Mouse (Mus musculus) heart, embryonic 12.5 days (tissue): ENCODE data around the gene Actr10. TPM values are rescaled to one million over a fixed set of nuclear protein-coding genes. Genes with fewer than 3 reads are reported as not detected.

ENCODE experiments used
- ATAC-seq: fragments of 200-750 bp; cut with Nextera tagmentation; 2 replicates; pipeline ENCODE4 v1.8.0; 2017; ENCODE audit warnings: moderate TSS enrichment, moderate library complexity; ENCODE audit not compliant: insufficient number of reproducible peaks, low FRiP score
- H3K27ac ChIP-seq: fragments of 300-500 bp; sonication (generic); 2 replicates; pipeline ENCODE4 v1.5.1; 2016; ENCODE audit warnings: mild to moderate bottlenecking, moderate library complexity; ENCODE audit not compliant: poor library complexity, severe bottlenecking
- H3K27me3 ChIP-seq: fragments of 300-500 bp; sonication (generic); replicated peaks from 2 replicates; pipeline ENCODE4 v1.6.1; 2016; ENCODE audit warnings: mild to moderate bottlenecking, moderate library complexity
- H3K36me3 ChIP-seq: fragments of 300-500 bp; sonication (generic); 2 replicates; pipeline ENCODE4 v1.6.1; 2016; ENCODE audit warnings: mild to moderate bottlenecking, moderate library complexity
- H3K4me1 ChIP-seq: fragments of 300-500 bp; sonication (generic); replicated peaks from 2 replicates; pipeline ENCODE4 v1.6.1; 2016; ENCODE audit warnings: mild to moderate bottlenecking
- H3K4me2 ChIP-seq: fragments of 300-500 bp; sonication (generic); 2 replicates; pipeline ENCODE4 v1.6.1; 2016; ENCODE audit warnings: mild to moderate bottlenecking, moderate library complexity
- H3K4me3 ChIP-seq: fragments of 300-500 bp; sonication (generic); 2 replicates; pipeline ENCODE4 v1.5.1; 2016; ENCODE audit warnings: mild to moderate bottlenecking
- H3K9ac ChIP-seq: fragments of 300-500 bp; sonication (generic); 2 replicates; pipeline ENCODE4 v1.6.1; 2016; ENCODE audit warnings: mild to moderate bottlenecking, moderate library complexity
- H3K9me3 ChIP-seq: fragments of 300-500 bp; sonication (generic); replicated peaks from 2 replicates; pipeline ENCODE4 v1.6.1; 2016; ENCODE audit warnings: mild to moderate bottlenecking, moderate library complexity
- WGBS: fragments of 180-500 bp; shearing (Covaris S2); methylation state at CpG from one replicate; pipeline ENCODE4 v1.1.7; 2016; 5-methylcytosine and 5-hydroxymethylcytosine counted together
- polyA plus RNA-seq: library from polyadenylated mRNA; unstranded; fragments of >200 nt; fragmentation: Nextera tagmentation; extraction: Ambion mirVana; gene quantifications from 2 replicates; pipeline ENCODE4 v1.2.1, GENCODE M21; 2016

Gene Actr10
- polyA plus RNA-seq, 1 experiment from 2014 or later: 196 TPM

GRCm38 (mm10) chr12:70910241-70910720, 27.4 kb upstream of the Actr10 start:
- Histone ChIP-seq H3K4me2 (no peak overlapping the region), H3K27me3 (no peaks in the 10 kb centered on the region), H3K9ac (no peak overlapping the region), H3K36me3 (no peaks in the 10 kb centered on the region), H3K27ac (no peak overlapping the region), H3K4me3 (no peak overlapping the region), H3K4me1 (peaks cover 18% of the 10 kb centered on the region), H3K9me3 (0 out of 2 replicates have a peak, but pooled peaks cover 5% of the 10 kb centered on the region)
- ATAC-seq: 0 out of 2 replicates have a peak, but pooled peaks have one; percentile 44
- WGBS: 13% methylated on average over 9 of the region's 9 CpGs

- Histone ChIP-seq H3K36me3 (no peaks in the 10 kb centered on the region), H3K4me2 (no peak overlapping the region), H3K27ac (no peak overlapping the region), H3K27me3 (no peaks in the 10 kb centered on the region), H3K4me1 (peaks cover 18% of the 10 kb centered on the region), H3K4me3 (no peak overlapping the region), H3K9me3 (0 out of 2 replicates have a peak, but pooled peaks cover 3% of the 10 kb centered on the region), H3K9ac (no peak overlapping the region)
- ATAC-seq: 0 out of 2 replicates have a peak, but pooled peaks have one; percentile 49
- WGBS: 9% methylated on average over 5 of the region's 5 CpGs
Observed at GRCm38 (mm10) chr12:70911029-70911428, 26.6 kb upstream of the Actr10 start.

- no peaks in the 10 kb centered on the region for H3K36me3 ChIP-seq
- no peak for ATAC-seq
- H3K27me3 ChIP-seq: no peaks in the 10 kb centered on the region
- H3K9me3 ChIP-seq: peaks cover 3% of the 10 kb centered on the region; the same call in 1 of the 2 replicates
- 68% methylated on average over 17 of the region's 17 CpGs for WGBS
- H3K9ac ChIP-seq: no peak overlapping the region
- H3K4me3 ChIP-seq: no peak overlapping the region
- H3K27ac ChIP-seq: no peak overlapping the region
- H3K4me1 ChIP-seq: peaks cover 18% of the 10 kb centered on the region
- H3K4me2 ChIP-seq: no peak overlapping the region
Observed at GRCm38 (mm10) chr12:70911676-70912379, 25.8 kb upstream of the Actr10 start.

- Histone ChIP-seq H3K4me1 (peaks cover 7% of the 10 kb centered on the region; the same call in 1 of the 2 replicates), H3K27me3 (no peaks in the 10 kb centered on the region), H3K9me3 (peaks cover 8% of the 10 kb centered on the region; the same call in 1 of the 2 replicates), H3K27ac (no peak overlapping the region), H3K9ac (no peak overlapping the region), H3K36me3 (no peaks in the 10 kb centered on the region), H3K4me2 (no peak overlapping the region), H3K4me3 (no peak overlapping the region)
- no peak for ATAC-seq
- whole genome bisulfite sequencing: 50% methylated on average over 3 of the region's 3 CpGs
Observed at GRCm38 (mm10) chr12:70913429-70913828, 24.2 kb upstream of the Actr10 start.

- 0 out of 2 replicates have a peak, but pooled peaks cover 7% of the 10 kb centered on the region for H3K4me1 ChIP-seq
- WGBS: 54% methylated on average over 11 of the region's 11 CpGs
- no peaks in the 10 kb centered on the region for H3K36me3 ChIP-seq
- no peak overlapping the region for H3K4me3 ChIP-seq
- no peak overlapping the region for H3K4me2 ChIP-seq
- H3K27me3 ChIP-seq: no peaks in the 10 kb centered on the region
- no peak overlapping the region for H3K9ac ChIP-seq
- peaks cover 8% of the 10 kb centered on the region; the same call in 1 of the 2 replicates for H3K9me3 ChIP-seq
- ATAC-seq: no peak
- no peak overlapping the region for H3K27ac ChIP-seq
Observed at GRCm38 (mm10) chr12:70914387-70914786, 23.3 kb upstream of the Actr10 start.

- Histone ChIP-seq H3K4me1 (no peaks in the 10 kb centered on the region), H3K9me3 (peaks cover 6% of the 10 kb centered on the region), H3K27ac (no peak overlapping the region), H3K4me2 (no peak overlapping the region), H3K9ac (no peak overlapping the region), H3K27me3 (no peaks in the 10 kb centered on the region), H3K36me3 (no peaks in the 10 kb centered on the region), H3K4me3 (no peak overlapping the region)
- no peak for ATAC-seq
- 82% methylated on average over 4 of the region's 4 CpGs for WGBS
Observed at GRCm38 (mm10) chr12:70929781-70930180, 7.9 kb upstream of the Actr10 start.

GRCm38 (mm10) chr12:70937150-70937549, 507 bp upstream of the Actr10 start:
- Histone ChIP-seq H3K36me3 (peaks cover 8% of the 10 kb centered on the region; the same call in 1 of the 2 replicates), H3K4me2 (peak overlapping the region; percentile 79), H3K4me3 (peak overlapping the region; percentile 91), H3K27me3 (no peaks in the 10 kb centered on the region), H3K9ac (peak overlapping the region; percentile 73), H3K27ac (peak overlapping the region; percentile 91), H3K4me1 (peaks cover 3% of the 10 kb centered on the region), H3K9me3 (0 out of 2 replicates have a peak, but pooled peaks cover 2% of the 10 kb centered on the region)
- peak; percentile 33; the same call in 1 of the 2 replicates for ATAC-seq
- WGBS: 24% methylated on average over 11 of the region's 12 CpGs

GRCm38 (mm10) chr12:70940806-70941205, 3.1 kb downstream of the Actr10 start:
- Histone ChIP-seq H3K9ac (no peak overlapping the region), H3K36me3 (peaks cover 29% of the 10 kb centered on the region), H3K9me3 (no peaks in the 10 kb centered on the region), H3K27me3 (no peaks in the 10 kb centered on the region), H3K4me2 (no peak overlapping the region), H3K4me3 (no peak overlapping the region), H3K27ac (no peak overlapping the region), H3K4me1 (peaks cover 11% of the 10 kb centered on the region)
- 96% methylated on average over 7 of the region's 7 CpGs for WGBS
- ATAC-seq: no peak

- H3K9ac ChIP-seq: no peak overlapping the region
- peaks cover 46% of the 10 kb centered on the region for H3K36me3 ChIP-seq
- 75% methylated on average over 5 of the region's 5 CpGs for WGBS
- H3K9me3 ChIP-seq: no peaks in the 10 kb centered on the region
- H3K4me2 ChIP-seq: no peak overlapping the region
- H3K27ac ChIP-seq: peak overlapping the region; percentile 22; the same call in 1 of the 2 replicates
- H3K27me3 ChIP-seq: no peaks in the 10 kb centered on the region
- peaks cover 9% of the 10 kb centered on the region; the same call in 1 of the 2 replicates for H3K4me1 ChIP-seq
- no peak overlapping the region for H3K4me3 ChIP-seq
- ATAC-seq: no peak
Observed at GRCm38 (mm10) chr12:70944181-70944580, 6.5 kb downstream of the Actr10 start.

GRCm38 (mm10) chr12:70946585-70947256, 9.1 kb downstream of the Actr10 start:
- no peak overlapping the region for H3K4me2 ChIP-seq
- peaks cover 9% of the 10 kb centered on the region; the same call in 1 of the 2 replicates for H3K4me1 ChIP-seq
- H3K27me3 ChIP-seq: no peaks in the 10 kb centered on the region
- H3K36me3 ChIP-seq: peaks cover 55% of the 10 kb centered on the region
- no peak overlapping the region for H3K27ac ChIP-seq
- H3K4me3 ChIP-seq: no peak overlapping the region
- no peak for ATAC-seq
- H3K9me3 ChIP-seq: no peaks in the 10 kb centered on the region
- no peak overlapping the region for H3K9ac ChIP-seq
- WGBS: 92% methylated on average over 10 of the region's 10 CpGs

- no peak overlapping the region for H3K4me3 ChIP-seq
- H3K9ac ChIP-seq: no peak overlapping the region
- H3K4me2 ChIP-seq: no peak overlapping the region
- H3K27me3 ChIP-seq: no peaks in the 10 kb centered on the region
- no peak for ATAC-seq
- H3K27ac ChIP-seq: no peak overlapping the region
- no peaks in the 10 kb centered on the region for H3K4me1 ChIP-seq
- peaks cover 76% of the 10 kb centered on the region for H3K36me3 ChIP-seq
- no peaks in the 10 kb centered on the region for H3K9me3 ChIP-seq
- 84% methylated on average over 4 of the region's 4 CpGs for WGBS
Observed at GRCm38 (mm10) chr12:70958640-70959039, 21.0 kb downstream of the Actr10 start.
